Mouse (Mus musculus): ENCODE measurements around the gene Col24a1. TPM values are rescaled to one million over a fixed set of nuclear protein-coding genes. Genes with fewer than 3 reads are reported as not detected.

The Col24a1 gene
- polyA plus RNA-seq, 1 experiment from 2014 or later: 1.3 TPM

DNA sequence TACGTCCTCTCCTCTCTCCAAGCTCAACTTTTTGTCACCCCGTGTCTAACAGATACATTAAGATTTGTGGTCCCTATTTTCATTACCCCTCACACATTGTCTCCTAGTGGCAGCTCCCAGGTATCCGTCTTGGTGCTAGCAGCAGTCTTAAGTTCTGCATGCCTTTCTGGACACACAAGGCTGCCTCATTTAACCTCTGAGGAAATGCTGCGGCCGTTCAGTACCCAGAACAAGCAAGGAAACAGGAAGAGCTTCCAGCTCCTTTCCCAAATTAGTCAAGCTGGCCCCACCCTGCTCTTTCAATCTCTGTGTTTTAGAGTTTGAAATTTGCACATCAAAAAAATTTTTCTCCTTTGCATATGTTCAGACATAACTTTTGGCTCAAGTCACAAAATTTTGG, 186.2 kb downstream of the Col24a1 start:
- 71% methylated on average over 5 of the region's 5 CpGs for WGBS
- Histone ChIP-seq H3K36me3 (replicated peaks) (no peaks in the 10 kb centered on the region), H3K9me3 (no peaks in the 10 kb centered on the region), H3K4me1 (no peaks in the 10 kb centered on the region), H3K27ac (no peak overlapping the region), H3K4me3 (replicated peaks) (no peak overlapping the region), H3K9ac (no peak overlapping the region), H3K4me2 (no peak overlapping the region), H3K27me3 (no peaks in the 10 kb centered on the region)
- no peak for ATAC-seq (ENCODE audit: low FRiP score)

DNA sequence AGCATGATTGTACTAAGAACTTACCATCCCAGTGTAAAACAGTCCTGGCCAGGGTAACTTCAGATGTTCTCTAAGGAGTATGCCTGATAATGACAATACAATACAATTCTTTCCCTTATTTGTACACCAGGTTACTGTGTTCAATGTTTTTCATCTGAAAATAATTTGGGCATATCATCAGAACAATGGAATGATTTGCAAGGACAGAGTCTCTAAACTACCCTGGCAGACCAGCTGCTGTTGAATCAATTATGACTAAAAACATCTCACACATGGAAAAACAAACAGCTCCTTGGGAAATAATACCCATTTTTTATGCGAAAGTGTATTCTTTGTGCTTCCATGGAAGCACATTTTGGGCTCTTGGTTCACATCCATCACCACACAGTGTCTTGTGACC, 198.0 kb downstream of the Col24a1 start:
- H3K4me2 ChIP-seq: no peak overlapping the region
- H3K27me3 ChIP-seq: no peaks in the 10 kb centered on the region
- H3K27ac ChIP-seq: no peak overlapping the region
- WGBS: 93% methylated on average over 1 of the region's 1 CpGs
- no peaks in the 10 kb centered on the region for H3K36me3 ChIP-seq (replicated peaks)
- no peak overlapping the region for H3K9ac ChIP-seq
- no peak for ATAC-seq (ENCODE audit: low FRiP score)
- no peaks in the 10 kb centered on the region for H3K9me3 ChIP-seq
- H3K4me3 ChIP-seq (replicated peaks): no peak overlapping the region
- no peaks in the 10 kb centered on the region; the same call in 1 of the 2 replicates for H3K4me1 ChIP-seq

DNA sequence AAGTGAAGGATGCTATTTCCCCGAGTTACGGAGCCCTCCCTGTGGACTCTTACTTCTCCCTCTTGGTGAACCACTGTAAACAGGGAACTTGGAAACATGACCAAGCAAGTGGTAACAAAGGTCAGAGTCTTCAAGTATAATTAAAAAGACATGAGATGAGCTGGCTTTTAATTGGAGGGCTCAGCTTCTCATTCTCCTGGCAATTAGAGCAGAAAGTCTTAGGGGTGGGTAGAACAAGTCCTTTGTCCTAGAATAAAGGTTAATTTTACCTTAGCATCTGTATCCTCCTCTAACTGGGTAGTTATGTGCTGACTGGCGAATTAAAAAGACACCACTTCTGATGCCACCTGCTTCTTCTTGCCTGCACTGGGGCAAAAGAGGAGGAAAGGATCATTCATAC, 199.1 kb downstream of the Col24a1 start:
- Histone ChIP-seq H3K4me2 (no peak overlapping the region), H3K27me3 (no peaks in the 10 kb centered on the region), H3K4me1 (no peaks in the 10 kb centered on the region; the same call in 1 of the 2 replicates), H3K4me3 (replicated peaks) (no peak overlapping the region), H3K9ac (no peak overlapping the region), H3K27ac (no peak overlapping the region), H3K9me3 (no peaks in the 10 kb centered on the region), H3K36me3 (replicated peaks) (no peaks in the 10 kb centered on the region)
- no peak for ATAC-seq (ENCODE audit: low FRiP score)
- 61% methylated on average over 3 of the region's 3 CpGs for WGBS

DNA sequence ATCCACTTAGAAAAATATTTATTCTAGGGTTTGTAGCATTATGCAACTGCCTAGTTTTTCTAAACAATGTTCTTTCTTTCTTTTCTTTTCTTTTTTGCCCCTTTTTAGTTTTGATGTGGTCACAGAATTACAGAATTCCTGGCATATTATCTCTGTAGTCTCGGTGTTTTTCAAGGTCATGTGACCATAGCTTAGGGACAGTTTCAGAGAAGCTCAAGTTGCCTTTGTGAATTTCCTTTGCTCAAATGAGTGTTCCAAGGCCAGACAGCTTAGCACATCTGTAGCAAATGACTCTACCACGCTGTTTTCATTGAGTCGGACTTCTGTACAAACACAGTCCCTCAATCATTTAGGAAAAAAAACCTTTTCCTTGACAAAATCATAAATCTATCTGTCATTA, 205.9 kb downstream of the Col24a1 start:
- WGBS: 73% methylated on average over 3 of the region's 3 CpGs
- no peaks in the 10 kb centered on the region for H3K36me3 ChIP-seq (replicated peaks)
- no peaks in the 10 kb centered on the region for H3K27me3 ChIP-seq
- no peak overlapping the region for H3K9ac ChIP-seq
- H3K4me1 ChIP-seq: no peaks in the 10 kb centered on the region
- H3K9me3 ChIP-seq: no peaks in the 10 kb centered on the region
- no peak overlapping the region for H3K27ac ChIP-seq
- H3K4me2 ChIP-seq: no peak overlapping the region
- no peak for ATAC-seq (ENCODE audit: low FRiP score)
- no peak overlapping the region for H3K4me3 ChIP-seq (replicated peaks)

DNA sequence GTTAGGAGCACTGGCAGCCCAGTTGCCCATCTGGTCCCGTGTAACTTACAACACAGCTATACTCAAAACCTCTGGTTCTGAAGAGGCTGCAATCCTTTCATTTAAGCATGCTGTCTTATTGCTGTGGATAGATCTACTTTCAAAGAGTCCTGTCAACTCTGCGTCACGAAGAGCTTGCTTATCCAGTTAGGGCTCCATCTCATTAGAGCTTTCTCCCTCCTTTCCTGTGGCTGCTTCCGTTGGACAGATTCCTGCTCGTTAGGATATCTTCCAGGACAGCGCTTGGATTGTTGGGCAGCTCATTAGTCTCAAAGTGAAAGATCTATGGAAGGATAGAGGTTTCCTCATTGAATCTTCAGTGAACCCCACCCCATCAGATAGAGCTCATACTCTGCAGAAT, 206.6 kb downstream of the Col24a1 start:
- H3K27ac ChIP-seq: no peak overlapping the region
- no peak for ATAC-seq (ENCODE audit: low FRiP score)
- H3K4me3 ChIP-seq (replicated peaks): no peak overlapping the region
- H3K4me1 ChIP-seq: no peaks in the 10 kb centered on the region
- no peaks in the 10 kb centered on the region for H3K36me3 ChIP-seq (replicated peaks)
- no peak overlapping the region for H3K4me2 ChIP-seq
- no peaks in the 10 kb centered on the region for H3K27me3 ChIP-seq
- no peak overlapping the region for H3K9ac ChIP-seq
- WGBS: 58% methylated on average over 6 of the region's 6 CpGs
- no peaks in the 10 kb centered on the region for H3K9me3 ChIP-seq

DNA sequence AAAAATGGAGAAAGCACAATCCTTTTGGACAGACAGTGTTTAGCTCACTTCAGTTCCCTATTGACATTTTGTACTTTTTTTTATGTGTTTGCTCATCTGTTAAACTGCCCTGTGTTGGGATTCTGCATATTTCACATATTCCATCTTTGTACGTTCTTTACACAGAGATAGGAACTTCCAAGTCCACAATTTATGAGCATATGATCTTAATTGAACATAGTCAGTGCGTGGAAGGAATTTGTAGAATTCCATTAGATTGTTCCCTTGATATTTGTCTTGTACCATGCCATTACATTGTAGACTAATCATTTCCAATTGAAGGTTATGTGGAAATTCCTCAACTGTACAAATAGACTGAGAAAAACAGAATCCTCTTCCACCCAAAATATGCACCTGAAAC, 212.6 kb downstream of the Col24a1 start:
- no peak for ATAC-seq (ENCODE audit: low FRiP score)
- H3K4me1 ChIP-seq: no peaks in the 10 kb centered on the region
- no peak overlapping the region for H3K4me3 ChIP-seq (replicated peaks)
- no peak overlapping the region for H3K9ac ChIP-seq
- H3K4me2 ChIP-seq: no peak overlapping the region
- no peak overlapping the region for H3K27ac ChIP-seq
- H3K9me3 ChIP-seq: no peaks in the 10 kb centered on the region
- H3K27me3 ChIP-seq: no peaks in the 10 kb centered on the region
- WGBS: 85% methylated on average over 2 of the region's 2 CpGs
- H3K36me3 ChIP-seq (replicated peaks): no peaks in the 10 kb centered on the region

DNA sequence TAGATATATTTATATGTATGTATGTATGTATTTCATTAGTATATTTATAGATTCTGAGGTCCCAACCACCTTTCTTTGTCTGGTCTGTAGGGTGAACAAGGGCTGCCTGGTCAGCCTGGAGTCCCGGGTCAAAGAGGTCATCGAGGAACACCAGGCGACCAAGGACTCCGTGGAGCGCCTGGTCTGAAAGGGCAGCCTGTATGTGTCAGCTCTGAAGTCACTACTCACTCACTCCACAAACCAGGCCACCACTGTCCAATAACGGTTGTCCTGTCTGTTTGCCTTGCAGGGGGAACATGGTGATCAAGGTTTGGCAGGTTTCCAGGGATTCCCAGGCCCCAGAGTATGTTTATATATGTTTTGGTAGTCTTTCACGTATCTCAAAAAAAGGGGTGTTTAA, 216.3 kb downstream of the Col24a1 start:
- H3K27ac ChIP-seq: no peak overlapping the region
- no peaks in the 10 kb centered on the region for H3K9me3 ChIP-seq
- ATAC-seq (ENCODE audit: low FRiP score): no peak
- 87% methylated on average over 7 of the region's 7 CpGs for WGBS
- no peaks in the 10 kb centered on the region for H3K36me3 ChIP-seq (replicated peaks)
- H3K4me3 ChIP-seq (replicated peaks): no peak overlapping the region
- no peaks in the 10 kb centered on the region for H3K27me3 ChIP-seq
- no peak overlapping the region for H3K9ac ChIP-seq
- H3K4me1 ChIP-seq: no peaks in the 10 kb centered on the region
- H3K4me2 ChIP-seq: no peak overlapping the region

DNA sequence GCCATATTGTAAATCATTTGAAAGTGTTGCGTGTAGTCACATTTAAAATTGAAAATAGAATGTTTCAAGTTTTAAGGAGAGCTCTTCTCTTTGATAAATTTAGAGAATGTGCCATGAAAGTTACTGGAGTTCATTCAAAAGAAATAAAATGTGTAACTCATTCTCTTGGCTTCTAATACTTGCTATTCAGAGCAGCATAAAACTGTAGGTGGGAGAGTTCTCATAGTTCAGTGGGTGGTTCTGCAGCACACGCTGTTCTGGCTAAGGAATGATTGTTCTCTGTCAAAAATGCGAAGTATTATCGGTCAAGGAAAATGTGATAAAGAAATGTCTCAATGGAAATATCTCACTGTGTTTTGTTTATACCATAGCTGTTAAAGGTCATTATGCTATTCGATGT, 221.9 kb downstream of the Col24a1 start:
- Histone ChIP-seq H3K36me3 (replicated peaks) (no peaks in the 10 kb centered on the region), H3K4me3 (replicated peaks) (no peak overlapping the region), H3K9me3 (no peaks in the 10 kb centered on the region), H3K27ac (no peak overlapping the region), H3K27me3 (no peaks in the 10 kb centered on the region), H3K4me1 (no peaks in the 10 kb centered on the region), H3K4me2 (no peak overlapping the region), H3K9ac (no peak overlapping the region)
- ATAC-seq (ENCODE audit: low FRiP score): no peak
- WGBS: 89% methylated on average over 5 of the region's 5 CpGs

DNA sequence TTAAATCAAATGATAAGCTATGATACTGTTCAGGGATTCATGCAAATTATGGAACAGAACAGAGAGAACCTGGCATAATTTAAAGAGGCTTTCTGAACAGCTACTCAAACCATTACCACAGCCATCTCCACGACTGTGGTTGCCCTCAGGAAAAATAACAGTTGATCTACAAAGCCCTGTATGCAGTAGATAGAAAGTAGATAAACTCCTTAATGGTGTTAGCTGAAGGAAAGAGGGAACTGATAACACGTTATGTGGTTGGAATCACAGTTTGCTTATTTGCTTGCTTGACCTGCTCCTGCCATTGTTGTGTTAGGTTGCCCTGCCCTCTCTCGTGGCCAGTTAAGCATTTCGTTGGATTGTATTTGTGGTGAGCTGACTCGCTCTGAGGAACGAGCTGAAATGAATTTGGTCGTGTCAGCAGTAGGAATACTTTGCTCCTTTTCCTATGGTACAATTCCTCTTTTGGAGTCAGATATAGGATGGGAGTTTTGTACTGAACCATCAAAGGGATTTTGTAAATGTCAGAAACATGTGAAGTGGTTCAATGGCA, 229.3 kb downstream of the Col24a1 start:
- ATAC-seq (ENCODE audit: low FRiP score): no peak
- no peaks in the 10 kb centered on the region for H3K9me3 ChIP-seq
- H3K36me3 ChIP-seq (replicated peaks): no peaks in the 10 kb centered on the region
- no peak overlapping the region for H3K4me2 ChIP-seq
- H3K4me1 ChIP-seq: no peaks in the 10 kb centered on the region
- WGBS: 70% methylated on average over 7 of the region's 7 CpGs
- no peak overlapping the region for H3K9ac ChIP-seq
- H3K27ac ChIP-seq: no peak overlapping the region
- H3K4me3 ChIP-seq (replicated peaks): no peak overlapping the region
- no peaks in the 10 kb centered on the region for H3K27me3 ChIP-seq

DNA sequence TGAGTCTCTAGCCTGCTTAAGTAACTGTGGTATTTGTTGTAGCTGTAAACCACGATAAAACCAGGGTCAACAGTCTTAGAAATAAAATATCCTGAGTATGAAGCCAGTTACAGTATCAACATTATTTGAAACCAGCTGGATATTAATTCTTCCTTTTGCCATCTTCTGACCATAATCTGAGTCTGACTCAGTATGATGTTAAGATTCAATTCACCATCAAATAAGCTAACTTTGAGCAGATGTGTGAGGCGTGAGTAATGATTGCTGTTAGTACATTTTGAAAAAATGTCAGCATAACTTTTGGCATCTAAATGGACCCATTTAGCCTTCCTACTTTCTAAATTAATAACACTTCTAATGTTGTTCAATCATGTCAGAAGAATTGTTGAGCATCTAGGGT, 230.0 kb downstream of the Col24a1 start:
- no peaks in the 10 kb centered on the region for H3K27me3 ChIP-seq
- WGBS: 90% methylated on average over 2 of the region's 2 CpGs
- H3K4me2 ChIP-seq: no peak overlapping the region
- no peaks in the 10 kb centered on the region for H3K4me1 ChIP-seq
- no peak overlapping the region for H3K9ac ChIP-seq
- no peaks in the 10 kb centered on the region for H3K36me3 ChIP-seq (replicated peaks)
- H3K4me3 ChIP-seq (replicated peaks): no peak overlapping the region
- H3K27ac ChIP-seq: no peak overlapping the region
- H3K9me3 ChIP-seq: no peaks in the 10 kb centered on the region
- no peak for ATAC-seq (ENCODE audit: low FRiP score)

DNA sequence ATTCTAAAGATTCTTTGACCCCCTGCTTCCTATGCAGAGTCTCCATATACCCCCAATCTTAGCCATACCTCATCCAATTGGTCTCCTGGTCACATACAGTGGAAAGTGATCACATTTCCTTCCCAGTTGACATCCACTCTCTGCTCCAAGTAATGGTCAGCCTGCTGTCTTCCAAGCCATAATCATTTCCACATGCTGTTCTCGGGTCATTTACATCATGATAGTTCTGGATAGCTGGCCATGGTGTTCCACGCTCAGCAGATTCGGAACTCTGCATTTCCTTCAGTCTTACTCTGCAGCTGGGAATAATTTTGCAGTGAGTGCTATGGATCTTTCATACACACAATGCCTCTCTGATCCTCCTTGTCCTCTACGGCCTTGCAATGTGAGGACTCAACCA, 233.0 kb downstream of the Col24a1 start:
- 87% methylated on average over 4 of the region's 4 CpGs for WGBS
- ATAC-seq (ENCODE audit: low FRiP score): no peak

DNA sequence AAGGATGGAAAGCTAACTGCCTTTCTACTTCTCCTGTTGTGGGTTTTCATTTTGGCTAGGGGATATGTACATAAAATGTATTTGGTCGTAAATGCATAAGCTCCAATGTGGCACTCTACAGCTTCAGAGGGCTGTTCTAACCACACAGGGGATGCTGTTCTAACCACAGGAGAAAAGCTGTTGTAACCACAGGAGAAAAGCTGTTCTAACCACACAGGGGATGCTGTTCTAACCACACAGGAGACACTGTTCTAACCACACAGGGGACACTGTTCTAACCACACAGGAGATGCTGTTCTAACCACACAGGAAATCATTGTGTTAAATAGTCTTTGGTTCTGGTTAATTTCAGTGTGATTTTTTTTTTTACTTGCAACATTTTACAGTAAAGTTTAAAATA, 245.6 kb downstream of the Col24a1 start:
- no peaks in the 10 kb centered on the region for H3K36me3 ChIP-seq (replicated peaks)
- H3K4me2 ChIP-seq: no peak overlapping the region
- H3K4me1 ChIP-seq: no peaks in the 10 kb centered on the region
- H3K9ac ChIP-seq: no peak overlapping the region
- no peaks in the 10 kb centered on the region for H3K27me3 ChIP-seq
- no peak for ATAC-seq (ENCODE audit: low FRiP score)
- H3K4me3 ChIP-seq (replicated peaks): no peak overlapping the region
- 89% methylated on average over 1 of the region's 1 CpGs for WGBS
- no peak overlapping the region for H3K27ac ChIP-seq
- no peaks in the 10 kb centered on the region for H3K9me3 ChIP-seq

More for the DNA sequence above, 233.0 kb downstream of the Col24a1 start:
- no peak overlapping the region for H3K9ac ChIP-seq
- H3K36me3 ChIP-seq (replicated peaks): no peaks in the 10 kb centered on the region
- H3K4me3 ChIP-seq (replicated peaks): no peak overlapping the region
- H3K4me1 ChIP-seq: no peaks in the 10 kb centered on the region
- H3K4me2 ChIP-seq: no peak overlapping the region
- H3K9me3 ChIP-seq: no peaks in the 10 kb centered on the region
- H3K27ac ChIP-seq: no peak overlapping the region
- H3K27me3 ChIP-seq: no peaks in the 10 kb centered on the region

DNA sequence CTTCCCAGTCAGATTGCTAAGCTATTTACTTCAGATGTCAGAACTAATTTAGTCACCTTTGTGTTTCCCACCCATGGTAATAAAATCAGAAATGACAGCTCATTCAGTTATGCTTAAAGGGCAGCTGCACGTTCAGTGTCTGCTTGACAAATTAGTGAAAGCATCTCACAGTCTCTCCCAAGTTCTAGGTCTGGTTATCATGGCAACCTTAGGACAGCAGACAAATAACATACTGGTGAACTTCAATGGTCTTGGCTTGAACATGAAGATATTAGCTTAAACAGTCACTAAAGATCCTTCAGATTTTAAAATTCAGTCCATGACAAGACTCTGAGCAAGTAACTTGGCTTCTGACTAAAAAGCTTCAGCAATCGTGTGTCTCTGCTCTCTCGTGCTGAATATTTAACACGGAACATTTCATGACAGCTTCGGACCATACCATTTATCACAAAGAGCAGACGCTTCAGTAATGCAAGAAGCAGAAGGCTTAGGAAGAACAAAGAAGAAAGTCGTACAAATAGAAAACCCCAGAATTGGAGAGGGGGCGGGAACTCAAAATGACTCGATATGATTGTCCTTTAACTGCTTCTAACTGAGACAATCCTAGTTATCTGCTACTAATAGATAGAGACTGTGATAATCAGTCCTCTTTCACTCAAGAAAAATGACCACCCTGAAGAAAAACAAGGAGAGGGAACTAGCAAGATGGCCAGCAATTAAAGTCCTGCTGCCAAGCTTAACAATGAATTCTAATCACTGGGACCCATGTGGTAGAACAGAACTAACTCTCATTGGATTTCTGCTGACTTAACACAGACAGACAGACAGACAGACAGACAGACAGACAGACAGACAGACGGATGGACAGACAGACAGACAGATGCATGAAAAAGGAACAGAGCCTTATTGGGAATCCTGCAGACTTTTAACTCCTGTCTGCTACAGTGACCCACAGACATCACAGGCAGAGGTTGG, 256.5 kb downstream of the Col24a1 start:
- no peak overlapping the region for H3K4me2 ChIP-seq
- H3K4me1 ChIP-seq: no peaks in the 10 kb centered on the region
- no peak overlapping the region for H3K27ac ChIP-seq
- no peak for ATAC-seq (ENCODE audit: low FRiP score)
- no peaks in the 10 kb centered on the region for H3K9me3 ChIP-seq
- 84% methylated on average over 10 of the region's 10 CpGs for WGBS
- no peak overlapping the region for H3K4me3 ChIP-seq (replicated peaks)
- no peaks in the 10 kb centered on the region for H3K27me3 ChIP-seq
- H3K36me3 ChIP-seq (replicated peaks): no peaks in the 10 kb centered on the region
- H3K9ac ChIP-seq: no peak overlapping the region

Data from forebrain, embryonic 12.5 days (tissue).